Mouse (Mus musculus) neural tube, embryonic 11.5 days (tissue): ENCODE results near the gene Ift74. TPM values are rescaled to one million over a fixed set of nuclear protein-coding genes. Genes with fewer than 3 reads are reported as not detected.
"Not testable (repeated sequence)": the region's sequence is repeated elsewhere in the genome, so short reads cannot be mapped to it uniquely, and the experiment has no call there.

Experiments used
- ATAC-seq: fragments of 200-750 bp; cut with Nextera tagmentation; 2 replicates; pipeline ENCODE4 v1.8.0; 2017; ENCODE audit warnings: moderate number of reproducible peaks, mild to moderate bottlenecking, moderate TSS enrichment, moderate library complexity; ENCODE audit not compliant: insufficient read depth, low FRiP score, low TSS enrichment
- DNase-seq: peaks from one replicate; pipeline ENCODE4 v3.0.0-alpha.2; 2015; ENCODE audit warnings: low spot score
- H3K27ac ChIP-seq: fragments of 300-500 bp; sonication (generic); 2 replicates; pipeline ENCODE4 v1.5.1; 2014; ENCODE audit warnings: low read depth, mild to moderate bottlenecking, low read length
- H3K27me3 ChIP-seq: fragments of 300-500 bp; sonication (generic); 2 replicates; pipeline ENCODE4 v1.6.1; 2014; ENCODE audit warnings: mild to moderate bottlenecking, low read length, mixed read lengths; ENCODE audit not compliant: control insufficient read depth, insufficient read depth
- H3K36me3 ChIP-seq: fragments of 300-500 bp; sonication (generic); 2 replicates; pipeline ENCODE4 v1.6.1; 2014; ENCODE audit warnings: mild to moderate bottlenecking, low read length, moderate library complexity, mixed read lengths; ENCODE audit not compliant: control insufficient read depth, insufficient read depth
- H3K4me1 ChIP-seq: fragments of 300-500 bp; sonication (generic); 2 replicates; pipeline ENCODE4 v1.6.1; 2014; ENCODE audit warnings: low read length, mixed read lengths; ENCODE audit not compliant: control insufficient read depth, insufficient read depth
- H3K4me2 ChIP-seq: fragments of 300-500 bp; sonication (generic); 2 replicates; pipeline ENCODE4 v1.6.1; 2014; ENCODE audit warnings: low read depth, mild to moderate bottlenecking, moderate library complexity
- H3K4me3 ChIP-seq: fragments of 300-500 bp; sonication (generic); 2 replicates; pipeline ENCODE4 v1.5.1; 2014; ENCODE audit warnings: low read depth, low read length
- H3K9ac ChIP-seq: fragments of 300-500 bp; sonication (generic); 2 replicates; pipeline ENCODE4 v1.6.1; 2014; ENCODE audit warnings: mild to moderate bottlenecking, low read length
- H3K9me3 ChIP-seq: fragments of 300-500 bp; sonication (generic); 2 replicates; pipeline ENCODE4 v1.6.1; 2016; ENCODE audit warnings: low read length; ENCODE audit not compliant: control insufficient read depth
- WGBS: fragments of 180-500 bp; shearing (Covaris S2); extraction: QIAGEN DNeasy Blood & Tissue Kit; methylation state at CpG from one replicate; pipeline ENCODE4 v1.1.7; 2014; 5-methylcytosine and 5-hydroxymethylcytosine counted together
- polyA plus RNA-seq: library from polyadenylated mRNA; unstranded; fragments of >200 nt; fragmentation: Nextera tagmentation; extraction: Ambion mirVana; gene quantifications from 2 replicates; pipeline ENCODE4 v1.2.1, GENCODE M21; 2014

Ift74 gene
- polyA plus RNA-seq, 1 experiment from 2014 or later, result 57.2 TPM

- Histone ChIP-seq H3K27me3 (no peaks in the 10 kb centered on the region), H3K36me3 (no peaks in the 10 kb centered on the region), H3K9me3 (no peaks in the 10 kb centered on the region), H3K27ac (no peak overlapping the region), H3K4me1 (no peaks in the 10 kb centered on the region), H3K4me3 (no peak overlapping the region), H3K4me2 (no peak overlapping the region), H3K9ac (no peak overlapping the region)
- DNase-seq (no peak), ATAC-seq (no peak)
- 95% methylated on average over 2 of the region's 2 CpGs for WGBS
Measured at GRCm38 (mm10) chr4:94681181-94681580, 66.9 kb downstream of the Ift74 start.

DNA sequence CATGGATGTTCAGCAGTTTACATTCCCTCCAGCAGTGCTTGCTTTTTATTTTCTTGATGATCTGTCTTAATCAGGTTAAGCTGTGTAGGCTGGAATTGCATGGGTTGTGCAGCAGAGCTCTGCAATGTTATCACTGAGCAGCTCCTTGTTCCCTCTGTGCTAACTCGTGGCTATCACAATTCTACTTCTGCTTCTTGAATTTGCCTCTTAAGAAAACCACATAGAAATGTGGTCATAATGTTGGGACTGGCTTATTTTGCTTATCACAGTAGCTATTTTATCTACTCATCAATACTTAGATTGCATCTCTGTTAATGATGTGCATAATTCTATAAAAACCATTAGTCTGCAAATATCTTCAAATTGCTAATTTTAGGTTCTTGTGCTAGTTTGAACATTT, 67.7 kb downstream of the Ift74 start:
- H3K9me3 ChIP-seq, result no peaks in the 10 kb centered on the region
- DNase-seq (no peak), ATAC-seq (no peak)
- H3K4me1 ChIP-seq, result no peaks in the 10 kb centered on the region
- no peak overlapping the region for H3K4me2 ChIP-seq
- H3K27ac ChIP-seq, result no peak overlapping the region
- 71% methylated on average over 1 of the region's 1 CpGs for WGBS
- H3K36me3 ChIP-seq, result no peaks in the 10 kb centered on the region
- no peak overlapping the region for H3K9ac ChIP-seq
- no peak overlapping the region for H3K4me3 ChIP-seq
- no peaks in the 10 kb centered on the region for H3K27me3 ChIP-seq

DNA sequence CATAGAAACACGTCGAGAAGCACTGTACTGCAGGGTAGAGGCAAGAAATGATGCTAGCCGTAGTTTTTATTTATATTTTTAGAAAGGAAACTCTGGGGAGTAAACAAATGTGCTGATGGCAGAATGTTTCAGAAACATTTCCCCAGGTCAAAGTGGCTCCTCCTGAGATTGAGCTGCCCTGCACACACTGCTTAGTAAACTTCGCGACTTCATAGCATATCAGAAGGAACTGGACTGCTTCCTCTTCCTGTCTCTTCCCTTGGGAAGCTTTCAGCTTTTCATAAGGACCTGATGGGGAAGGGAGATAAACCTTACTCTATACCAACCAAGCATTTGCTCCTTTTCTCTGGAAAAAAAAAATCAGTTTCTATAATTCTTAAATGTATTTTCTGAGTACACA, 69.0 kb downstream of the Ift74 start:
- H3K4me2 ChIP-seq, result no peak overlapping the region
- DNase-seq, result no peak
- H3K27ac ChIP-seq, result no peak overlapping the region
- H3K4me1 ChIP-seq, result no peaks in the 10 kb centered on the region
- peaks cover 2% of the 10 kb centered on the region; the same call in 1 of the 2 replicates for H3K36me3 ChIP-seq
- 89% methylated on average over 5 of the region's 5 CpGs for WGBS
- H3K4me3 ChIP-seq, result no peak overlapping the region
- no peaks in the 10 kb centered on the region for H3K9me3 ChIP-seq
- ATAC-seq, result no peak
- H3K9ac ChIP-seq, result no peak overlapping the region
- no peaks in the 10 kb centered on the region for H3K27me3 ChIP-seq

DNA sequence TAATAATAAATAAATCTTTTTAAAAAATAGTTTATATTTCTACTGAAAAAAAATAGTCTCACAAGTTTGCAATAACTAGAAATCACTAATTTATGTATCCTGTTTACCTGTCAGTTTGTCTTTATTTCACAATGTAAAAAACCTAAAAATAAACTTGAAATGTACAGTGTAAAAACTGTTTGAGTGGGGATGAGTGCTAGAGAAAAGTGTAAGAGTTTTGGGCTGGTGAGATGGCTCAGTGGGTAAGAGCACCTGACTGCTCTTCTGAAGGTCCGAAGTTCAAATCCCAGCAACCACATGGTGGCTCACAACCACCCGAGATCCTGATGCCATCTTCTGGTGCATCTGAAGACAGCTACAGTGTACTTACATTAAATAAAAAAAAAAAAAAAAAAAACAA, 75.5 kb downstream of the Ift74 start:
- not testable (repeated sequence) for H3K4me3 ChIP-seq, H3K27ac ChIP-seq, H3K4me1 ChIP-seq, DNase-seq, H3K9me3 ChIP-seq, H3K4me2 ChIP-seq, H3K27me3 ChIP-seq, H3K9ac ChIP-seq, H3K36me3 ChIP-seq, ATAC-seq
- WGBS, result 85% methylated on average over 2 of the region's 2 CpGs

DNA sequence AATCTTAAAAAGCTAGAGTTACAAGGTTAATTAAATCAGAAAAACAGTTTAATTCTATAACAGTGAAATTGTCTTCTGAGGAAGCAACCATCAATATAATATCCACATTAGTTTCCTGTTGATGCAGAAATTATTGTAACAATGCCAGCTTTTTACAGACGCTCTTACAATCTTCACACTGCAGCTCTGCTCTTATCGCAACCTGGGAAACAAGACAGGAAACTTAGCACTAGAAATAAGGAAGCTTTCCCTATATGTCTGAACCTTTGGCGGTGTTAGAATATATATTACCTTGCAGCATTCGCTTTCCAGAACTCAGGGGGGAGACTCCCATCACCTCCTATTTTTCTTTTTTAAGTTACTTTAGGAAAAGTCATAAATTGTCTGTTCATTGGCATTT, 76.8 kb downstream of the Ift74 start:
- Histone ChIP-seq H3K9me3 (no peaks in the 10 kb centered on the region), H3K4me3 (no peak overlapping the region), H3K36me3 (peaks cover 2% of the 10 kb centered on the region; the same call in 1 of the 2 replicates), H3K27ac (no peak overlapping the region), H3K4me2 (no peak overlapping the region), H3K9ac (no peak overlapping the region), H3K4me1 (no peaks in the 10 kb centered on the region), H3K27me3 (no peaks in the 10 kb centered on the region)
- 85% methylated on average over 4 of the region's 4 CpGs for WGBS
- no peak for ATAC-seq
- DNase-seq, result no peak

DNA sequence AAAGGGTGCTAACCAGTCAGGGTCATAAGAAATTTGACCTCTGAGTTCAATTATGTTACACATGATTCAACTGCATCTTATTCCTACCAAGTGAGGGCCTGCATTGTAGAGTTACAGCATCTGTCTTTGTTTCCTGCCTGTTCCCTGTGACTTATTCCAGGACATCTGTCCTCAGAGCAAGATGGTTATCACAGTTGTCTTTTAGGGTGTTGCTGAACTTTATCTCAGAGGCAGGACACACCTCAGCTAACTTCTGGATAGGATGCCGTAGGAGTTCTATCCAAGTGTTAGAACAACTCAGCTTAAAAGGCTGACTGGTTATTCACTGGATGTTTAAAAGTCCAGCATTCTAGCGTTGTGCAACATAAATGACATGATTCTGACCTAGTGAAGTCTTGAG, 77.9 kb downstream of the Ift74 start:
- WGBS, result 87% methylated on average over 2 of the region's 2 CpGs
- no peak for ATAC-seq

GRCm38 (mm10) chr4:94696368-94696767, 82.1 kb downstream of the Ift74 start:
- Histone ChIP-seq H3K9me3 (no peaks in the 10 kb centered on the region), H3K27ac (no peak overlapping the region), H3K36me3 (no peaks in the 10 kb centered on the region), H3K9ac (no peak overlapping the region), H3K4me2 (no peak overlapping the region), H3K27me3 (no peaks in the 10 kb centered on the region), H3K4me1 (no peaks in the 10 kb centered on the region), H3K4me3 (no peak overlapping the region)
- 85% methylated on average over 3 of the region's 3 CpGs for WGBS
- DNase-seq (no peak), ATAC-seq (no peak)

More for the DNA sequence above, 77.9 kb downstream of the Ift74 start:
- no peak for DNase-seq
- Histone ChIP-seq H3K27ac (no peak overlapping the region), H3K36me3 (peaks cover 2% of the 10 kb centered on the region; the same call in 1 of the 2 replicates), H3K9me3 (no peaks in the 10 kb centered on the region), H3K4me1 (no peaks in the 10 kb centered on the region), H3K4me3 (no peak overlapping the region), H3K27me3 (no peaks in the 10 kb centered on the region), H3K9ac (no peak overlapping the region), H3K4me2 (no peak overlapping the region)

DNA sequence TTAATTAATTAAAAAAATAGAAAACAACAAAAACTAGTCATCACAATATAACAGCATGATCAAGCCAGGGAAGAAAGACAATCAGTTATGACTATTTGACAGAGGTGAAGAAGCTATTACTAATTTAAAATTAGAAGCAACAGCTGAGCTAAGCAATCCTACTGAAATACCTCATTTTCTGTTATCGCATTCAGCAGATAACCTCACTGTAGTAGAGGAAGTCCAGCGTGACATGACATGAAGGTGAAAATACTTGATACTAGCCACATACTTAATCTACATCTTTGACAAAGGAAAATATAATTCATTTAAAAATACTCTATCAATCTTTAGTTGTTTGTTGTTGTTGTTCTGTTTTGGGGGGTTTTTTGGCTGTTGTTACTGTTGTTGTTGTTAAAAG, 96.7 kb downstream of the Ift74 start:
- no peaks in the 10 kb centered on the region for H3K36me3 ChIP-seq

DNA sequence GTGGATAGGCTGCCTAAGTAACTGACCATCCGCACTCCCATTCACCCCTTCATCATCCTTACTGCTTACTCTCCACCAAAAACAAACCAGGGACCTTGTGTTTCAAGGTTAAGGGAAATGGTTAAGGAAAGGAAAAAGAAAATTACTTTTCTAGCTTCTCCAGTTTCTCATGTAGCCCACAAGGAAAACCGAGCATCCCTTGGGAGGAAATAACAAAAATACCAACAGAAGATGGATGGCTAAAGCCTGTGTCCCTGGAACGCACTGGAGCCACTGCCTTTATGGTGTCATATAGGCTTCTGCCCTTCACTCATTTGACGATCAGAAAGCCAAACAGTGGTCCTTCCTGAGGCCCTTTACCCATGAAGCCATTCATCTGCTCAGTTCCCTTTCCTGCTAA, 97.1 kb downstream of the Ift74 start:
- Histone ChIP-seq H3K9ac (no peak overlapping the region), H3K9me3 (no peaks in the 10 kb centered on the region), H3K4me1 (no peaks in the 10 kb centered on the region), H3K27ac (no peak overlapping the region), H3K36me3 (no peaks in the 10 kb centered on the region), H3K4me2 (no peak overlapping the region), H3K4me3 (no peak overlapping the region), H3K27me3 (no peaks in the 10 kb centered on the region)
- WGBS, result 72% methylated on average over 4 of the region's 4 CpGs
- no peak for ATAC-seq
- DNase-seq, result no peak

More for the DNA sequence above, 96.7 kb downstream of the Ift74 start:
- no peaks in the 10 kb centered on the region for H3K27me3 ChIP-seq
- DNase-seq (no peak), ATAC-seq (no peak)
- no peak overlapping the region for H3K27ac ChIP-seq
- no peak overlapping the region for H3K4me3 ChIP-seq
- H3K9me3 ChIP-seq, result no peaks in the 10 kb centered on the region
- no peaks in the 10 kb centered on the region for H3K4me1 ChIP-seq
- no peak overlapping the region for H3K4me2 ChIP-seq
- WGBS, result 88% methylated on average over 2 of the region's 2 CpGs
- no peak overlapping the region for H3K9ac ChIP-seq
